Mouse (Mus musculus) embryonic stem cell, embryonic (primary cell): Measurements from ENCODE around the gene Nolc1.

Experiments
- CTCF ChIA-PET, 4 experiments: fragments of 300-600 bp in 2 of 4; fragments of 350-600 bp in 2 of 4; sonication (Branson Sonifier 250); formaldehyde crosslinking; loops; one replicate each; lab custom pipeline; 2022; ENCODE audit warnings: inconsistent platforms in 2 of 4; lab: Charles Lee
- POLR2A ChIA-PET, 4 experiments: fragments of 300-600 bp in 2 of 4; fragments of 350-600 bp in 2 of 4; sonication (Branson Sonifier 250); formaldehyde crosslinking; loops; one replicate each; lab custom pipeline; 2022; ENCODE audit warnings: antibody characterized with exemption in 4 of 4, inconsistent platforms in 1 of 4; lab: Charles Lee

The Nolc1 gene

GRCm38 (mm10) chr19:46075616-46076607 is at the start of gene Nolc1:
Gene Nolc1, plus strand, starts transcription at chr19:46075863.
- POLR2A ChIA-PET, result interaction anchor here (0.5 to 24.5 kb wide), 47 partner anchors 1 to 983 kb away, joined by 3 to 800 read pairs (median 5); partner anchors contain the start of genes Ldb1 (in 3 of the 4), Sufu (in 3 of the 4), Gbf1 (in 2 of the 4) and Cuedc2 (in 1 of the 4)

GRCm38 (mm10) chr19:46026567-46026966 is 49.1 kb upstream of the Nolc1 start:
- ChIA-PET POLR2A (interaction anchor here in 3 of 4 experiments (0.6 to 3.9 kb wide), 7 partner anchors 11 to 479 kb away, joined by 3 to 28 read pairs (median 3); partner anchors contain the start of genes Armh3 (in 1 of the 3) and Hps6 (in 1 of the 3)), CTCF (interaction anchor here in 3 of 4 experiments (0.6 to 1.3 kb wide), 5 partner anchors 11 to 1833 kb away, joined by 3 to 8 read pairs (median 4); no protein-coding TSS in a partner anchor)

More at GRCm38 (mm10) chr19:46075616-46076607, at the start of gene Nolc1:
- CTCF ChIA-PET, result interaction anchor here in 3 of 4 experiments (0.6 to 2.6 kb wide), 7 partner anchors 10 to 233 kb away, joined by 3 to 9 read pairs (median 3); no protein-coding TSS in a partner anchor

GRCm38 (mm10) chr19:46028747-46029320 is 46.8 kb upstream of the Nolc1 start:
- ChIA-PET POLR2A (interaction anchor here (0.7 to 3.9 kb wide), 14 partner anchors 8 to 281 kb away, joined by 3 to 28 read pairs (median 4); partner anchors contain the start of gene Hps6 (in 1 of the 4)), CTCF (interaction anchor here (0.6 to 2.1 kb wide), 15 partner anchors 8 to 328 kb away, joined by 3 to 6 read pairs (median 4); no protein-coding TSS in a partner anchor)

- ChIA-PET POLR2A (interaction anchor here (0.6 to 3.9 kb wide), 10 partner anchors 8 to 772 kb away, joined by 3 to 28 read pairs (median 4); no protein-coding TSS in a partner anchor), CTCF (interaction anchor here in 3 of 4 experiments (0.6 to 2.1 kb wide), 8 partner anchors 8 to 217 kb away, joined by 3 to 6 read pairs (median 4); no protein-coding TSS in a partner anchor)
Measured at GRCm38 (mm10) chr19:46029652-46030051, 46.0 kb upstream of the Nolc1 start.

GRCm38 (mm10) chr19:46030196-46030983 is 45.3 kb upstream of the Nolc1 start:
- CTCF ChIA-PET, result interaction anchor here in 1 of 4 experiments (0.7 kb wide), 1 partner anchor 1037 kb away, joined by 6 read pairs; the partner anchor contains the start of gene Taf5
- POLR2A ChIA-PET, result interaction anchor here in 3 of 4 experiments (0.6 to 7.4 kb wide), 16 partner anchors 8 to 773 kb away, joined by 3 to 89 read pairs (median 3); partner anchors contain the start of genes Hps6 (in 1 of the 3), Ldb1 (in 1 of the 3) and Pprc1 (in 1 of the 3)

- CTCF ChIA-PET, result interaction anchor here in 2 of 4 experiments (1.4 to 1.5 kb wide), 3 partner anchors 17 to 55 kb away, joined by 3 to 4 read pairs (median 4); no protein-coding TSS in a partner anchor
- POLR2A ChIA-PET, result interaction anchor here (0.5 to 10.9 kb wide), 16 partner anchors 8 to 552 kb away, joined by 3 to 154 read pairs (median 4); partner anchors contain the start of genes Hps6 (in 2 of the 4), Ldb1 (in 2 of the 4), Nolc1 (in 1 of the 4) and Pprc1 (in 1 of the 4)
Measured at GRCm38 (mm10) chr19:46031689-46032432, 43.8 kb upstream of the Nolc1 start.

GRCm38 (mm10) chr19:46032731-46033510 is 42.7 kb upstream of the Nolc1 start:
- POLR2A ChIA-PET, result interaction anchor here in 3 of 4 experiments (0.5 to 10.9 kb wide), 14 partner anchors 9 to 348 kb away, joined by 3 to 154 read pairs (median 6); partner anchors contain the start of genes Ldb1 (in 2 of the 3), Nolc1 (in 1 of the 3) and Pprc1 (in 1 of the 3)
- CTCF ChIA-PET, result interaction anchor here in 3 of 4 experiments (0.6 to 1.5 kb wide), 6 partner anchors 13 to 53 kb away, joined by 3 to 6 read pairs (median 4); no protein-coding TSS in a partner anchor

GRCm38 (mm10) chr19:46033911-46034310 is 41.8 kb upstream of the Nolc1 start:
- POLR2A ChIA-PET, result interaction anchor here (0.6 to 10.9 kb wide), 12 partner anchors 9 to 283 kb away, joined by 3 to 154 read pairs (median 6); partner anchors contain the start of genes Ldb1 (in 1 of the 4), Nolc1 (in 1 of the 4) and Pprc1 (in 1 of the 4)
- CTCF ChIA-PET, result interaction anchor here in 3 of 4 experiments (0.6 to 1.4 kb wide), 6 partner anchors 12 to 240 kb away, joined by 3 to 6 read pairs (median 4); no protein-coding TSS in a partner anchor

GRCm38 (mm10) chr19:46035971-46036370 is 39.7 kb upstream of the Nolc1 start:
- CTCF ChIA-PET, result interaction anchor here in 3 of 4 experiments (0.6 to 2.6 kb wide), 15 partner anchors 10 to 528 kb away, joined by 3 to 10 read pairs (median 4); partner anchors contain the start of genes Hps6 (in 1 of the 3) and Ldb1 (in 1 of the 3)
- POLR2A ChIA-PET, result interaction anchor here (1.0 to 10.9 kb wide), 18 partner anchors 8 to 226 kb away, joined by 3 to 154 read pairs (median 10); partner anchors contain the start of genes Ldb1 (in 3 of the 4), Nolc1 (in 2 of the 4), Hps6 (in 1 of the 4) and Pprc1 (in 1 of the 4)

GRCm38 (mm10) chr19:46036477-46037242 is 39.0 kb upstream of the Nolc1 start:
- POLR2A ChIA-PET, result interaction anchor here (0.6 to 10.9 kb wide), 37 partner anchors 8 to 1753 kb away, joined by 3 to 154 read pairs (median 6); partner anchors contain the start of genes Ldb1 (in 3 of the 4), Nolc1 (in 3 of the 4), Hps6 (in 1 of the 4) and Pprc1 (in 1 of the 4)
- CTCF ChIA-PET, result interaction anchor here (0.5 to 2.6 kb wide), 26 partner anchors 8 to 527 kb away, joined by 3 to 10 read pairs (median 4); partner anchors contain the start of genes Hps6 (in 1 of the 4) and Ldb1 (in 1 of the 4)

- CTCF ChIA-PET, result interaction anchor here (0.6 to 2.6 kb wide), 19 partner anchors 8 to 445 kb away, joined by 3 to 17 read pairs (median 4); partner anchors contain the start of genes Hps6 (in 1 of the 4), Kcnip2 (in 1 of the 4) and Ldb1 (in 1 of the 4)
- POLR2A ChIA-PET, result interaction anchor here (0.6 to 10.9 kb wide), 39 partner anchors 8 to 1753 kb away, joined by 3 to 154 read pairs (median 6); partner anchors contain the start of genes Ldb1 (in 3 of the 4), Nolc1 (in 3 of the 4), Hps6 (in 1 of the 4) and Pprc1 (in 1 of the 4)
Measured at GRCm38 (mm10) chr19:46037243-46037924, 38.3 kb upstream of the Nolc1 start.

GRCm38 (mm10) chr19:46037925-46038850 is 37.5 kb upstream of the Nolc1 start:
- POLR2A ChIA-PET, result interaction anchor here (0.6 to 10.9 kb wide), 48 partner anchors 8 to 823 kb away, joined by 3 to 154 read pairs (median 5); partner anchors contain the start of genes Ldb1 (in 3 of the 4), Nolc1 (in 3 of the 4), Hps6 (in 1 of the 4) and Pprc1 (in 1 of the 4)
- CTCF ChIA-PET, result interaction anchor here (0.6 to 2.6 kb wide), 19 partner anchors 8 to 446 kb away, joined by 3 to 17 read pairs (median 4); partner anchors contain the start of genes Hps6 (in 1 of the 4), Kcnip2 (in 1 of the 4) and Ldb1 (in 1 of the 4)
